Mouse (Mus musculus) B cell, adult (primary cell): ENCODE results near the gene Ankrd50. TPM values are rescaled to one million over a fixed set of nuclear protein-coding genes. Genes with fewer than 3 reads are reported as not detected.

Source experiments
- total RNA-seq: library from RNA; stranded (reverse); gene quantifications from 4 replicates; pipeline ENCODE4 v1.2.4, GENCODE M21; 2023; ENCODE audit not compliant: inconsistent age

The Ankrd50 gene
- 19.6 to 26.7 TPM (median 23.3 TPM) in 4 replicates for total RNA-seq

DNA sequence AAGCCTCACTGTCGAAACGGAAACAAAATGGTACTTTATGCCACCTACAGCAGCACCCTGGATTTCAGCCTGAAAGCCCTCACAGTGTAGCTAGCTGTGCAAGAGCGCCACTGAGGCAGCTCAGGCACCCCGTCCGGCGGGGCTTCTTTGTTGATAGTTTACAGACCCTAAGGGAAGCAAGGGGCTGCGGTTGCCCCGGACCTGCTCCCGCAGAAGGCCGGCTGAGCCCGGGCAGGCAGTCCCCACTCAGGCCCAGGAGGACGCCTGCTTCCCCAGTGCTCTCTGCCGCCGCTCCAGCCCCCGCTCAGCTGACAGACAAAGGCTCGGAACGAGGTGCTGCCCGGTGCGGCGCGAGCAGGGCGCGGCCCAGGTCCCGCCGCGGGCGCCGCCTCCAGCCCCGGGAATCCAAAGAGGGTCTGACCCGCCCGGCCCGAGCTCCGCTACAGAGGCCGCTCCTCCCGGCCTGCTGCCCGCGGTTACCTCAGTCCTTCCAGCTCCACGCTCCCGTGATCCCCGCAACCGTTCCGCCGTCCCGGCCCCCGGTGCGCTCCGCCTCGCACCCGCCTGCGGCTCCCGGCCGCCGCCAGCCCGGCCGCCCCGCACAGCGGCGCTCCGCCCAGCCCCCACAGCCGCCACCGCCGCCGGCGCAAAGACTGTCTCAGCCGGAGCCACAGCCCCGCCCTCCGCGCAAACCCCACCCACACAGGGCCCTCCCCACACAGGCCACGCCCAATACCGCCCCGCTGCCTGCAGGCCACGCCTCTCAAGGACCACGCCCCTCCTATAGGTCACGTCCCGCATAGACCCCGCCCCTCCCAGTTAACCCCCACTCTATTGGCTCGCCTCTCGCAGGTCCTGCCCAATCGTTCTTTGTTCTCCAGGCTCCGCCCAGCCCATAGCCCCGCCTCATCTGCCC, at the start of gene Ankrd50:
Gene Ankrd50, minus strand, starts transcription at position 654 of the 916 bp plus-strand sequence.

